Mouse (Mus musculus) right cerebral cortex, postnatal 14 days (tissue): ENCODE results near the gene Vmn2r22.
"Not testable (repeated sequence)": the region's sequence is repeated elsewhere in the genome, so short reads cannot be mapped to it uniquely, and the experiment has no call there.

Experiments used
- DNase-seq: peaks from one replicate; pipeline ENCODE4 v3.0.0; 2022

The Vmn2r22 gene

DNA sequence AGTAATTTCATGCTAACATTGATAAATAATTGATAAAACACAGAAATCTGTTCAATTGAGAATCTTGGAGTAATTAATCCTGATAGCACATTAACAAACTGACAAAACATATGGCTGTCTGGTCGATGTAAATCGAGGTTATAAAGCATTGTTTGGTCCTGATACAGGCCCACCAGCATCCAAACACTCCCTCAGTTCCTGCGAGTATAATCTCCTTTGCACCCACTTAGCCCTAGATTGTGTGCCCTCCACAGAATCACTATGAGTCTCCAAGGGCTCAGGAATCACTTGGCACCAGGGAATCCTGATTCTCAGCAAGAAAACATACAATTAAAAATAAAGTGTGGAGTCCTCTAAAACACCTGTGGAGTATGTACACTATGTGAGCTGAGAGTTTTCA lies at the start of gene Vmn2r22:
Gene Vmn2r22 (minus strand): TSS at position 101 of the 400 bp plus-strand sequence.
- DNase-seq = not testable (repeated sequence)

GRCm38 (mm10) chr6:123697213-123697612 lies 46.7 kb upstream of the Vmn2r22 start:
- DNase-seq = no peak

DNA sequence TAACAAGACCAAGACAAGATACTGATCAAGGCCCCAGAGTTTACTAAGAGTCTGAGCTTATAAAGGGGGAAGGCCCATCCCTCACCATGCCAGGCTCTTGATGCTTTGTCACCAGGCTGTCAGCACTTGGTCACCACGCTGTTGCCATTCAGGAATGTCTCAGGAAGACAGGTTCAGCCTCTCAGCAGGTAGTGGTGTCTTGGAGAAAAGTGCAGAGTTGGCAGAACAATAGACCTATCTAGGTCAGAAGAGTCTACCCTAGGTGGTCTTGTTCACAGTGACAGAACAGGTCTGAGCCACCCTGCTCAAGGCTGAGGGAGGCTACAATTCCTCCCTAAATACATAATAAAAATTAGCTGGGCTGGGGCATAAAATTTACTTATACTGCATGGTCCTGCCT lies 46.1 kb upstream of the Vmn2r22 start:
- not testable (repeated sequence) for DNase-seq

GRCm38 (mm10) chr6:123657040-123657439 lies 6.5 kb upstream of the Vmn2r22 start:
- DNase-seq = no peak

DNA sequence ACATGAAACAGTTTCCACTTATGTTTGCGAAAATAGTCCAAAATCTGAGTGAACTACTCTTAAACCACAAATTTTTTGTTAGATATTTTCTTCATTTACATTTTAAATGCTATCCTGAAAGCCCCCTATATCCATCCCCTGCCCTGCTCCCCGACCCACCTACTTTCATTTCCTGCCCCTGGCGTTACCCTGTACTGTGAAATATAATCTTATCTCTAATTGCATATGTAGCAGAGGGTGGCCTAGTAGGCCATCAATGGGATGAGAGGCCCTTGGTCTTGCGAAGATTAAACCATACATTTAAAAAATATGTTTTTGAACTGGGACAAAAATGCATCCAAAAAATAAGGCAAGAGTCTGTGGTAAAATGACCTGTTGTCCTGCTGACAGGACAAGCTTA lies 11.1 kb downstream of the Vmn2r22 start:
- not testable (repeated sequence) for DNase-seq

DNA sequence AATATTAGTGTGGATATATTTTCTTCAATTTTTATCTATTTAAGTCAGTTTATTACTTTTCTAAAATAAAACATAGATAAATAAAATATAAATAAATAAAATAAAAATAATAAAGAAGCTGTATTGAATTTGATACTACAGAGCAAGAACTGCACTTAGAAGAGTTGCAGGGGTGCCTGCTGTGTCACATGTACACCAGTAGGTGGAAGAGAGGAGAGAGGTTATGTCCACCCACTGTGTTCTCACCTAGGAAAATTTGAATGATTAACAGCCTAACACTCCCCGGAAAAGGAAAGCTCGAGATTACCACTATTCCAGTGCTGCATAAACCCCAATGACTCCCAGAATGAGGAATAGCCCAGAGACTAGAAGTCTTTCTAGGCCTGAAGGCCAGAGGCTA lies 26.7 kb downstream of the Vmn2r22 start:
- DNase-seq = not testable (repeated sequence)

DNA sequence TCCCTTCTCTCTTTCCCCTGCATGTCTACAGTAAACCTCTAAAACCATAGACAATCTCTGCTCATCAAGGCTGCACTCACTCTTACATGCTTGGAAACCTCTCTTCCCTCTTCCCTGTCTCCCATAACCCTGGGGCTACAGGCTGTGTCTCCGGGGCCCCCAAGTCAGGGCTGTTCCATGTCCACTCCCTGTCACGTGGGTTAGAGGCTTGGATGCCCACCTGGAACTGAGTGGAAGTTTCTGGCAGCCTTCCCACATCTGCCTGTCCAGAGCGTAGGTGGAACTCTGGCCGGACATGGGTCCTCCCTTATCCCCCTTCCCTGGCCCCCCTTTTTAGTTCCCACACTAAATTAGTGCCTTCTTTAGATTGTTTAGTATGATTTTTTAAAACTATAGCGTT lies 62.2 kb downstream of the Vmn2r22 start:
- not testable (repeated sequence) for DNase-seq

- DNase-seq = not testable (repeated sequence)
Measured at GRCm38 (mm10) chr6:123587796-123588328, 62.7 kb downstream of the Vmn2r22 start.

GRCm38 (mm10) chr6:123583988-123584387 lies 66.5 kb downstream of the Vmn2r22 start:
- DNase-seq = not testable (repeated sequence)

DNA sequence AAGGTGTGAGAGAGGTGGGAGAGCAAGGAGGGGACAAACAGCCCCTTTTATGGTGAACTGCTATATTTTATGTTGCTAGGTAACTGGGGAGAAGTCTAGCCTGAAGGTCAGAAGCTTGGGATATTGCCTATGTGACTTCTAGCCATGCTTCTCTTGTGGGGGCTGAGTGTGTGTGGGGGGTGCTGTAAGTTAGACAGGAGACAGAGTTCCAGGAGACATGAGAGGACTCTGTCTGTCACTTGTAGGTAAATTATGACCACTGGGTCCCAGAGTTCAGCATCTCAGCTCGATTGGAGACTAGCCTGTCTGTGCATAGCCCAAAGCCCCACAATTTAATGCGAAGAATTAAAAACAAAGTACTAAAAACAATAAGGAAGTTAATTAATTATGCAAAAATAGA lies 75.8 kb downstream of the Vmn2r22 start:
- DNase-seq = not testable (repeated sequence)
